Mouse (Mus musculus) lung, adult 18-20 months (tissue): ENCODE measurements around the gene Exosc8.
"Not testable (repeated sequence)": the region's sequence is repeated elsewhere in the genome, so short reads cannot be mapped to it uniquely, and the experiment has no call there.

Source experiments
- DNase-seq, 2 experiments: peaks; one replicate each; pipeline ENCODE4 v3.0.0; 2022; ENCODE audit warnings: mixed read lengths in 2 of 2

The Exosc8 gene

DNA sequence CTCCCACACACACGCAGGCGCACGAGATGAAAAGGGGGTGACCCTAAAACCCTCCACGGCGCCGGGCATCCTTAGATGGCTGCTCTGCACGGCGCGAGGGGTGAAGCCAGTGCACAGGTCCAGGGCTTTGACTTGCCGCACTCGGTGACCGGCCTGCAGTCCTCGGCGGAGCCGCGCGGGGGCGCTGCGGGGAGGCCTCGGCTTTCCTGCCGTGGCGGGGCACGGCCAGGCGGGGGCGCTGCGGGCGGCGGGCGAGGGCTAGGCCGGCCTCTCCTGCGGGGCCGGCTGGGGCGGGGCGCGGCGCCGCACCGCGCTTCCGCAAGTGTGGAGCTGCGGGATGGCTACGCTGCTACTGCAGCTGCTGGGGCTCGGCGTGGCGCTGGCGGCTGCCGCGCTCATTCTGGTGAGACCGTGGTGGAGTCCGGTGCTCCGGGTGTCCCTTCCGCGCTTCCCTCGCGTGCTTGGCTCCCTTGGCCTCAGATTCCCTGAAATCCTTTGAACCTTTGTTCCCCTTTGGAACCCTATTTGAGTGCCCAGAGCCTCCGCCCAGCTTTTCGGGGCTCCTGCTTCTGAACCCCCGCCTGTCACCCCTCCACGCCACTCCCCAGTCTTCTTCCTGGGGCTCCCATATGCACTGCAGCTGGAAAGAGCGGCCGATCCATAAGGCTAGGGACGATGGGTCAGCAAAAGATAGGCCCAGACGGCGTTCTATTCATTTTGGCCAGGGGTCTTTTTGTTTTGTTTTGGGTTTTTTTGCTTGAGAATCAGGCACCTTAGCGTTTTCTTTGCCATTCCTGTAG, at the start of gene Exosc8, which contains the start of gene Alg5:
Gene Exosc8, minus strand, starts transcription at position 147 of the 800 bp plus-strand sequence.
Gene Alg5, plus strand, starts transcription at position 293 of the 800 bp plus-strand sequence.
- peak; percentile 85 to 87 for DNase-seq

- no peak for DNase-seq
These were observed 40.9 kb upstream of the Exosc8 start for GRCm38 (mm10) chr3:54775989-54776631.

GRCm38 (mm10) chr3:54773613-54774012, 38.4 kb upstream of the Exosc8 start:
- no peak for DNase-seq

- no peak for DNase-seq
These were observed 34.4 kb upstream of the Exosc8 start for GRCm38 (mm10) chr3:54769349-54770275.

- no peak for DNase-seq
These were observed 33.4 kb upstream of the Exosc8 start for GRCm38 (mm10) chr3:54768592-54768991.

- DNase-seq, result no peak
These were observed 31.6 kb upstream of the Exosc8 start for GRCm38 (mm10) chr3:54766811-54767210.

DNA sequence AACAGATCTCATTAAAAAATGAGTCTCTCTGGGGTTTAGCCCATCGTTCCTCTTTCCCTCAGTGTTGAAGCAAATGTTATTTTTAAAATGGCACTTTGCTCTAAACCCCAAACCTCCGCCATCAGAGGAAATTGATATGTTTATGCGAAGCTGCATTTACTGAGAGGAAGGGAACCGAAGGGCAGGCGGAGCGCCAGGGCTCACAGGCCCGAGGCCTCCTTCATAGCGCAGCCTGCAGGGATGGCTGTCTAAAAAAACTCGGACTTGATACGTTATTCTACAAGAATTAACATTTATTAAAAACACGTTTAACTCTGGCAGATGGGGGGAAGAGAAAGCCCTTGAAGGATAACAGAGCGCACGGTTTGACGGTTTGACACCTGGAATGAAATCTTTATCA, 30.8 kb upstream of the Exosc8 start:
- DNase-seq, result no peak

DNA sequence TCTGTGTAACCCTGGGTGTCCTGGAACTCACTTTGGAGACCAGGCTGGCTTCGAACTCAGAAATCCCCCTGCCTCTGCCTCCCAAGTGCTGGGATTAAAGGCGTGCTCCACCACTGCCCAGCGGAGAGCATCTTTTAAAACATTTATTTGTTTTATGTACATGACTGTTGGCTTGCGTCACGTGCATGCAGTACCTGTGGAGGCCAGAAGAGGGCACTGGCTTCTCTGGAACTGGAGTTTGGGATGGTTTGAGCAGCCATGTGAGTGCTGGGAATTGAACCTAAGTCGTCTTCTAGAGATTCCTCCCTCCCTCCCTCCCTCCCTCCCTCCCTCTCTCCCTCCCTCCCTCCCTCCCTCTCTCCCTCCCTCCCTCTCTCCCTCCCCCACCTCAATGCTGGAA, 30.3 kb upstream of the Exosc8 start:
- DNase-seq, result not testable (repeated sequence)

DNA sequence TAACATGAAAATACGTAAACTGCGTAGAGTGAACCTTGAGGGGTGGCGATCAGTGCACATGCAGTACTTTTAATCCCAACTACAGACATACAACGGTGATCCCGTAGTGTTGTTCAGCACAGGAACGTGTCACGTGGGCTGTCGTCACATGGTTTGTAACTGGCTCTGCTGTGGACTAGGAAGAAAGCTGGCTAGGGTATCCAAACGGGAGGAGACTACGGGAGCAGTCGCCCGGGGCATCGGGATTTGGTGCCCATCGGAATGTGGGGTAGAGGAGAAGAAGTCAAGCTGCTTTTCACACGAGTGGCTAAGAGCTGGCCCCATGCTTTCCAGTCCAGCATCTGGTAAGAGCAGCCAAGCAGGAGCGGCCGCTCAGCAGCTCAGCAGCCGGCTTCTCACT, 29.2 kb upstream of the Exosc8 start:
- DNase-seq, result peak; percentile 26 to 41

DNA sequence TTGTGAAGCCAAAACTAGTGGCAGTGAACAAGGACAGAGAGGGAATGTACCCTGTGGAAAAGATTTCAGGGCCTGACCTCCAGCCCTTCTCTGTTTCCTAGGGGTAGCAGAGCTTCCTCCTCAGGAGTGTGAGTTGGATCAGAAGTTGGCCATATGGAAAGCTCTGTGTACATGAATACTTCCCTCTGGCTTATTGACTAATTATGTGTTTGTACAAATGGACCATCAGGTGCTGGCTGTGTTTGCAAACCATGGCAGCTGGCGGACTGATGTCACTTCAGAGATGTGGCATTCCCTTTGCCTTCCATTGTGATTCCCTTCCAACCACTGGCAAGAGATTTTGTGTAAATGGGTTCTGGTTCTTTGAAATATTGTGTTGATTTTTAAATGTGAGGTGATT, 26.1 kb upstream of the Exosc8 start:
- DNase-seq, result no peak

GRCm38 (mm10) chr3:54760321-54761115, 25.3 kb upstream of the Exosc8 start:
- DNase-seq, result peak in 1 of 2 experiments; percentile 14

- DNase-seq, result no peak
These were observed 24.0 kb upstream of the Exosc8 start for GRCm38 (mm10) chr3:54759211-54759610.

DNA sequence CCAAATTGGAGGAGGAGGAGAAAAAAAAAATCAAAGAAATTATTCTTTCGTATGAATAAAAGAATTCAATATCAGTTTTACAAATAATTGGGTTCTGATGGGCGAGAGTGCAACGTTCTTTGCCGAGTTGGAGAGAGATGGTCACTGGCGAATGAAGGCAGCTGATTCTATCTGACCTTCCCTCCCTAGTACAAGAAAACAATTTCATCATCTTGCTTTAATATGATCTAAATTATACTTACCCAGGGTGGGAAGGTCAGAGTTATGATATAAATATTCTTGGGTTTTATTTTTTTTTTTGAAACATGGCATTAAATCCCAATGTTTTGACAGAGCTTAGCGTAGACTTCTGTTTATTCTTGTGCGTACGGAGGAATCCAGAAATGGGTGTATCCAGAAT, 22.3 kb upstream of the Exosc8 start:
- DNase-seq, result no peak

DNA sequence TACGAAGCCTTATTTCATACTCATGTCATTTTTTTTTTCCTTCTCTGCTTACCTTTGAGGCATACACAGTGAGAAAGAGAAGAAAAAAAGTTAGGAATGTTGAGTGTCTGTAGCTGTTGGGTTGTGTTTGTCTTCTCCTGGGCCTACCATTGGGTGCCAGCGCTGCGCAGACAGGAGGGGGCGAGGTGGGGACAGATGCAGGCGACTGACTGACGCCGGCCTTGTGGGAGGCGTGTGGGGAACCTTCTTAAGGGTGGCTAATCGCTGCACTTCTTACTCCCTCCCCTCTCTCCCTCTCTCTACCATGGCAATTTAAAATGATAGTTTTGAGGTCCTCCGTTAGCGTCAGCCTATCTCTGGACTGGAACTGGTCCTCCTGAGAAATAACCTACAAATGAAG, 20.9 kb upstream of the Exosc8 start:
- peak; percentile 54 to 68 for DNase-seq

DNA sequence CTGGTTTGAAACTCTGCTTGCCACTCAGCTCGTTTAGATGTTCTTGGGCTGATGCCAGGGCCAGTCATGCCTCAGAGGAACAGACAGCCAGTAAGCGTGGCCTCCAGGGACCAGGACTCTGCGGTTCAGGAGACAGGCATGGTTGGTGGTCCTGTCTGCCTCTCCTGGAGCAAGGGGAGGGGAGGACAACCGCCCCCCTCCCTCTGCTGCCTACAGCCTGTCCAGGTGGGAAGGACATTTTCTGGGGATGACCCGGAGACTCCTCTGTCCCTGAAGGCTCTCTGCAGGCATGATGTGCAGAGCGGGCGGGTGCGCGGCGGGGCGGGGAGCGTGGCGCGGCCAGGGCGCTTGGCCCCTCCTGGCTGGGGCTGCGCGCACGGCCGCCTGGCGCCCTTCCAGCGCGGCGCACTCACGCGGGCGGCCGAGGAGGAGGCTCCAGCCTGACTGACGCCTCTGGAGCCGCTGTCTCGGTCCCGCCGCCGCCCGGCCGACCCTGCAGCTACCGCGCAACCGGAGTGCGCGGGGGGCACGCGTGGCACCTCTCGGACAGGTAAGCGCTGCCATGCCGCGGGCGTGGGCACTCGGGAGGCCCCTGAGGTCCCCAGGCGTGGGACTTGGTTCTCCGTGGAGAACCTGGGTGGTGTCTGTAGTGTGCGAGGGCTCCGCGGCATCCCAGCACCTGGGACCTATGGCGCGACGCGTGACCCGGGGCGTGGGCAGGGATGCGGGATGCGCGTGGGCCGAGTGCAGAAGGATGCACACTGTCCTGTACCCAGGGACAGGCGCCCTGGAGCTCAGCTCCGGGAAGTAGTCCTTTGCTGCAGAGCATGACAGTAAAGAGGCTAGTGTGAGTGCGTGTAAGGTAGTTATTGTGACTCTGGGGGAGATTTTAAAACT, 20.2 kb upstream of the Exosc8 start, which contains the start of gene Smad9:
Gene Smad9, plus strand, starts transcription at position 438 of the 897 bp plus-strand sequence.
- DNase-seq, result peak; percentile 51 to 57

DNA sequence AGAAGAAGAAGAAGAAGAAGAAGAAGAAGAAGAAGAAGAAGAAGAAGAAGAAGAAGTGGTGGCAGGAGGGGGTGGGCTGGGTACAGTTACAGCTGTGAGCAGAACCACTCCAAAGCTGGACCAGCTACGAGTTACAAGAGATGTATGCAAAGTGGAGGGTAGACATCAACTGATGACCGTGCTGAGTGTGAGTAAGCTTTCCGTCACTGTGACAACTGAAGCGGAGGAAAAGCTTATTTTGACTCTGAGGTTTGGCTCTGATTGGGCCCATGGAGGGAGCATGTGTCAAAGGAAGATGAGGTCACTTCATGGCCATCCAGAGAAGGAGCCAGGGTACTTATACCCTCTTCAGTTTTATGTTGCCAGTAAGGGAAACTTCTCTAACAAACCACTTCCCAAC, 18.2 kb upstream of the Exosc8 start:
- DNase-seq, result no peak

- DNase-seq, result peak in 1 of 2 experiments; percentile 24
These were observed 10.6 kb upstream of the Exosc8 start for GRCm38 (mm10) chr3:54745799-54746198.

GRCm38 (mm10) chr3:54741965-54742364, 6.8 kb upstream of the Exosc8 start:
- DNase-seq, result no peak

DNA sequence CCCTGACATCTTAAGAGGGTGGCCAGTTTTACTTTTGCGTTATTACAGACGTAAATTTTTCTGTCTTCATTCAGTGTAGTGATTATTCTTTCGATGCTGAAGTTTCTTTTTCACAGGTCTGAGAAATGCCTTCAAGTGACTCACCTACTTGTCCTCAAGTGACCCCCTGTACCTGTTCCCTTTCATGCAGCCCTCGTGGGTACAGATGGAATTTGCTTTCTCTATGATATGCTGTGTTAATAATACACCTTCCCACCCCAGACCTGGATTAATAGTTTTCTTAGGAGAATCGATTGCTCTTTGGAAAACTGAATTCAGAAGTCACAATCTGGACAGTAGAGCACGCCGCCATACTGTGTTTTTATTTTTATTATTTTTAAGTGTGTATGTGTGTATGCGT, 2.1 kb upstream of the Exosc8 start:
- no peak for DNase-seq

- no peak for DNase-seq
These were observed 1.1 kb upstream of the Exosc8 start for GRCm38 (mm10) chr3:54736101-54736927.
